Comparison of ENCODE assay signal across 26 mouse cellular contexts in genomic region chr5:139243384-139243783, GRCm38 (mm10). TPM values are rescaled to one million over a fixed set of nuclear protein-coding genes. Genes with fewer than 3 reads are reported as not detected.
DNase-seq lines count a peak whose midpoint lies in the region; ATAC-seq and TF ChIP-seq lines count a peak whose summit lies in the region.
"Had no signal": no experiment of that assay in that cellular context is flagged by ENCODE, and none has a peak within 500 bp of the region (broad histone marks: within the 10 kb centered on the region; RNA-seq: fewer than 3 reads in every experiment).

No protein-coding gene starts in this region.

- no peaks in the 10 kb centered on the region for H3K27me3 ChIP-seq in forebrain, embryonic 14.5 days (replicated peaks; ENCODE audit: control insufficient read depth, insufficient read depth, low read length)
- no peaks in the 10 kb centered on the region for H3K27me3 ChIP-seq in forebrain, embryonic 13.5 days
- H3K27me3 ChIP-seq in hindbrain, postnatal 0 days (ENCODE audit: insufficient read depth, low read length): no peaks in the 10 kb centered on the region
- H3K27me3 ChIP-seq in hindbrain, embryonic 12.5 days: no peaks in the 10 kb centered on the region
- no peaks in the 10 kb centered on the region for H3K27me3 ChIP-seq in midbrain, postnatal 0 days (ENCODE audit: insufficient read depth, low read length)
- H3K27me3 ChIP-seq in midbrain, embryonic 16.5 days (ENCODE audit: control insufficient read depth, insufficient read depth, low read depth, low read length): no peaks in the 10 kb centered on the region
- H3K27me3 ChIP-seq: forebrain, embryonic 15.5 days; limb, embryonic 15.5 days; neural tube, embryonic 12.5 days had no signal

- H3K4me2 ChIP-seq in forebrain, embryonic 14.5 days (ENCODE audit: low read length): no peak overlapping the region
- H3K4me2 ChIP-seq in forebrain, embryonic 13.5 days: no peak overlapping the region
- H3K4me2 ChIP-seq in hindbrain, postnatal 0 days (ENCODE audit: low read depth, low read length): no peak overlapping the region
- no peak overlapping the region for H3K4me2 ChIP-seq in hindbrain, embryonic 12.5 days (replicated peaks)
- no peak overlapping the region for H3K4me2 ChIP-seq in midbrain, postnatal 0 days (ENCODE audit: low read depth, low read length, poor library complexity, severe bottlenecking)
- H3K4me2 ChIP-seq in midbrain, embryonic 16.5 days (ENCODE audit: low read length): no peak overlapping the region
- H3K4me2 ChIP-seq: forebrain, embryonic 15.5 days; limb, embryonic 15.5 days; neural tube, embryonic 12.5 days had no signal

- DNase-seq in forebrain, embryonic 14.5 days (ENCODE audit: low spot score): peak; percentile 43
- peak; percentile 40 for DNase-seq in hindbrain, postnatal 0 days (ENCODE audit: low spot score)
- peak; percentile 51 for DNase-seq in midbrain, postnatal 0 days (ENCODE audit: low spot score)
- peak; percentile 68 for DNase-seq in skeletal muscle tissue, adult 2 months (ENCODE audit: low read depth, low spot score)
- DNase-seq in lung, adult 18-20 months: no peak
- DNase-seq: adrenal gland, postnatal 14 days; cerebellum, adult 18-20 months; cerebellum, postnatal 25 days; embryo, embryonic 11 days; gastrocnemius, postnatal 14 days; heart, adult 2 months; kidney, adult 8-10 months; kidney, postnatal 14 days; layer of hippocampus, postnatal 36 days; right cerebral cortex, postnatal 14 days; thymus, adult 2 months had no signal

- no peak overlapping the region for H3K27ac ChIP-seq in forebrain, embryonic 14.5 days (ENCODE audit: low read depth, low read length)
- H3K27ac ChIP-seq in forebrain, embryonic 13.5 days: no peak overlapping the region
- H3K27ac ChIP-seq in hindbrain, postnatal 0 days: no peak overlapping the region
- no peak overlapping the region for H3K27ac ChIP-seq in hindbrain, embryonic 12.5 days
- no peak overlapping the region for H3K27ac ChIP-seq in midbrain, postnatal 0 days (ENCODE audit: low read depth, low read length)
- H3K27ac ChIP-seq in midbrain, embryonic 16.5 days (ENCODE audit: low read length): no peak overlapping the region
- H3K27ac ChIP-seq: forebrain, embryonic 15.5 days; heart, adult 2 months; layer of hippocampus, adult 2 months; limb, embryonic 15.5 days; macrophage; neural tube, embryonic 12.5 days had no signal

- H3K4me1 ChIP-seq in forebrain, embryonic 14.5 days (ENCODE audit: control insufficient read depth, insufficient read depth, low read length): no peaks in the 10 kb centered on the region
- no peaks in the 10 kb centered on the region for H3K4me1 ChIP-seq in forebrain, embryonic 13.5 days
- no peaks in the 10 kb centered on the region for H3K4me1 ChIP-seq in hindbrain, postnatal 0 days (ENCODE audit: insufficient read depth, low read length)
- no peaks in the 10 kb centered on the region for H3K4me1 ChIP-seq in hindbrain, embryonic 12.5 days
- no peaks in the 10 kb centered on the region for H3K4me1 ChIP-seq in midbrain, postnatal 0 days (ENCODE audit: insufficient read depth, low read length)
- H3K4me1 ChIP-seq in midbrain, embryonic 16.5 days (ENCODE audit: control insufficient read depth, insufficient read depth, low read length): no peaks in the 10 kb centered on the region
- H3K4me1 ChIP-seq: forebrain, embryonic 15.5 days; limb, embryonic 15.5 days; neural tube, embryonic 12.5 days had no signal

- WGBS in forebrain, embryonic 14.5 days: 95% methylated on average over 1 of the region's 1 CpGs
- WGBS in forebrain, embryonic 13.5 days: 79% methylated on average over 1 of the region's 1 CpGs
- 75% methylated on average over 1 of the region's 1 CpGs for WGBS in hindbrain, postnatal 0 days
- 95% methylated on average over 1 of the region's 1 CpGs for WGBS in hindbrain, embryonic 12.5 days
- 78% methylated on average over 1 of the region's 1 CpGs for WGBS in midbrain, postnatal 0 days
- WGBS in midbrain, embryonic 16.5 days: 83% methylated on average over 1 of the region's 1 CpGs

- TF ChIP-seq CTCF in hindbrain, postnatal 0 days (IDR thresholded peaks at IDR 0.05; ENCODE audit: low read depth): no peak
- no peak for TF ChIP-seq CTCF in midbrain, postnatal 0 days (IDR thresholded peaks at IDR 0.05)

- no peak overlapping the region for H3K4me3 ChIP-seq in forebrain, embryonic 14.5 days (ENCODE audit: low read depth, low read length)
- H3K4me3 ChIP-seq in forebrain, embryonic 13.5 days: no peak overlapping the region
- no peak overlapping the region for H3K4me3 ChIP-seq in hindbrain, postnatal 0 days (ENCODE audit: low read length)
- H3K4me3 ChIP-seq in hindbrain, embryonic 12.5 days: no peak overlapping the region
- no peak overlapping the region for H3K4me3 ChIP-seq in midbrain, postnatal 0 days (ENCODE audit: low read depth, low read length)
- H3K4me3 ChIP-seq in midbrain, embryonic 16.5 days (ENCODE audit: low read depth, low read length): no peak overlapping the region
- H3K4me3 ChIP-seq: forebrain, embryonic 15.5 days; heart, adult 2 months; layer of hippocampus, adult 2 months; limb, embryonic 15.5 days; neural tube, embryonic 12.5 days had no signal

- H3K36me3 ChIP-seq in forebrain, embryonic 14.5 days (ENCODE audit: control insufficient read depth, insufficient read depth, low read length): peaks cover 99% of the 10 kb centered on the region
- H3K36me3 ChIP-seq in forebrain, embryonic 13.5 days (ENCODE audit: poor library complexity, severe bottlenecking): peaks cover 99% of the 10 kb centered on the region
- H3K36me3 ChIP-seq in hindbrain, postnatal 0 days (ENCODE audit: insufficient read depth, low read length): peaks cover 88% of the 10 kb centered on the region
- H3K36me3 ChIP-seq in hindbrain, embryonic 12.5 days: peaks cover 98% of the 10 kb centered on the region
- H3K36me3 ChIP-seq in midbrain, postnatal 0 days (ENCODE audit: insufficient read depth, low read length): peaks cover 70% of the 10 kb centered on the region
- H3K36me3 ChIP-seq in midbrain, embryonic 16.5 days (ENCODE audit: control insufficient read depth, insufficient read depth, low read length): peaks cover 45% of the 10 kb centered on the region

- no peaks in the 10 kb centered on the region for H3K9me3 ChIP-seq in forebrain, embryonic 14.5 days (replicated peaks; ENCODE audit: control insufficient read depth, low read length)
- H3K9me3 ChIP-seq in forebrain, embryonic 13.5 days (replicated peaks): no peaks in the 10 kb centered on the region
- no peaks in the 10 kb centered on the region for H3K9me3 ChIP-seq in hindbrain, postnatal 0 days (ENCODE audit: low read length)
- H3K9me3 ChIP-seq in hindbrain, embryonic 12.5 days (replicated peaks): no peaks in the 10 kb centered on the region
- H3K9me3 ChIP-seq in midbrain, postnatal 0 days (ENCODE audit: low read length): no peaks in the 10 kb centered on the region
- H3K9me3 ChIP-seq in midbrain, embryonic 16.5 days (replicated peaks; ENCODE audit: control insufficient read depth, low read length, poor library complexity, severe bottlenecking): no peaks in the 10 kb centered on the region
- H3K9me3 ChIP-seq: forebrain, embryonic 15.5 days; G1E; limb, embryonic 15.5 days; neural tube, embryonic 12.5 days had no signal

- no peak overlapping the region for H3K9ac ChIP-seq in forebrain, embryonic 14.5 days (ENCODE audit: low read length)
- no peak overlapping the region for H3K9ac ChIP-seq in forebrain, embryonic 13.5 days
- no peak overlapping the region for H3K9ac ChIP-seq in hindbrain, postnatal 0 days (replicated peaks; ENCODE audit: low read length)
- no peak overlapping the region for H3K9ac ChIP-seq in hindbrain, embryonic 12.5 days
- H3K9ac ChIP-seq in midbrain, postnatal 0 days (replicated peaks; ENCODE audit: low read length, poor library complexity, severe bottlenecking): no peak overlapping the region
- H3K9ac ChIP-seq in midbrain, embryonic 16.5 days (ENCODE audit: low read depth, low read length): no peak overlapping the region
- H3K9ac ChIP-seq: forebrain, embryonic 15.5 days; limb, embryonic 15.5 days; neural tube, embryonic 12.5 days had no signal

- no peak for ATAC-seq in forebrain, embryonic 14.5 days
- no peak for ATAC-seq in forebrain, embryonic 13.5 days
- ATAC-seq in hindbrain, postnatal 0 days: no peak
- no peak for ATAC-seq in hindbrain, embryonic 12.5 days (ENCODE audit: low FRiP score)
- no peak for ATAC-seq in midbrain, postnatal 0 days (ENCODE audit: low FRiP score)
- ATAC-seq in midbrain, embryonic 16.5 days: no peak
- ATAC-seq: forebrain, embryonic 15.5 days; inflammation-experienced regulatory T-cells, adult 6 months had no signal

RNA-seq across cellular contexts. Expression of gene Get4, which starts 8.7 kb away (rescaled TPM):
- polyA plus RNA-seq in forebrain, embryonic 14.5 days (2014; fragmentation: Nextera tagmentation; extraction: Ambion mirVana): 114 and 125 TPM in 2 replicates
- 122 and 137 TPM in 2 replicates for polyA plus RNA-seq in forebrain, embryonic 13.5 days (2015; fragmentation: Nextera tagmentation; extraction: Ambion mirVana)
- 49.2 and 52.7 TPM in 2 replicates for total RNA-seq in hindbrain, postnatal 0 days (2014; rRNA removed)
- polyA plus RNA-seq in hindbrain, postnatal 0 days (2015; fragmentation: Nextera tagmentation; extraction: Ambion mirVana): 136 and 141 TPM in 2 replicates
- polyA plus RNA-seq in hindbrain, embryonic 12.5 days (2016; fragmentation: Nextera tagmentation; extraction: Ambion mirVana): 123 and 126 TPM in 2 replicates
- total RNA-seq in midbrain, postnatal 0 days (2014; rRNA removed): 48.5 and 48.9 TPM in 2 replicates
- polyA plus RNA-seq in midbrain, postnatal 0 days (2015; fragmentation: Nextera tagmentation; extraction: Ambion mirVana): 135 and 142 TPM in 2 replicates
- 115 and 122 TPM in 2 replicates for polyA plus RNA-seq in midbrain, embryonic 16.5 days (2015; fragmentation: Nextera tagmentation; extraction: Ambion mirVana)

RNA-seq across cellular contexts. Expression of gene Sun1, which starts 42.9 kb away (rescaled TPM):
- 44.4 and 49.0 TPM in 2 replicates for polyA plus RNA-seq in forebrain, embryonic 14.5 days (2014; fragmentation: Nextera tagmentation; extraction: Ambion mirVana)
- polyA plus RNA-seq in forebrain, embryonic 13.5 days (2015; fragmentation: Nextera tagmentation; extraction: Ambion mirVana): 43.9 and 50.2 TPM in 2 replicates
- total RNA-seq in hindbrain, postnatal 0 days (2014; rRNA removed): 52.7 and 78.5 TPM in 2 replicates
- polyA plus RNA-seq in hindbrain, postnatal 0 days (2015; fragmentation: Nextera tagmentation; extraction: Ambion mirVana): 33.9 and 36.2 TPM in 2 replicates
- 50.4 and 55.3 TPM in 2 replicates for polyA plus RNA-seq in hindbrain, embryonic 12.5 days (2016; fragmentation: Nextera tagmentation; extraction: Ambion mirVana)
- total RNA-seq in midbrain, postnatal 0 days (2014; rRNA removed): 63.6 and 75.0 TPM in 2 replicates
- 32.1 and 35.3 TPM in 2 replicates for polyA plus RNA-seq in midbrain, postnatal 0 days (2015; fragmentation: Nextera tagmentation; extraction: Ambion mirVana)
- 47.4 and 48.5 TPM in 2 replicates for polyA plus RNA-seq in midbrain, embryonic 16.5 days (2015; fragmentation: Nextera tagmentation; extraction: Ambion mirVana)

Comparison
In these comparisons a context has a peak if more than half of its experiments do, and no peak if none do; other contexts are left out.
1. DNase-seq: peak in forebrain, embryonic 14.5 days (single experiment), hindbrain, postnatal 0 days (single experiment), midbrain, postnatal 0 days (single experiment) and skeletal muscle tissue, adult 2 months (single experiment); none in lung, adult 18-20 months (0 of 2).